Mouse (Mus musculus): ENCODE data around the gene Foxs1. TPM values are rescaled to one million over a fixed set of nuclear protein-coding genes. Genes with fewer than 3 reads are reported as not detected.
A peak's percentile ranks its signal among the peaks of the same experiment; 100 is the strongest.

Gene Foxs1
- total RNA-seq, 1 experiment from 2014 or later = not detected

DNA sequence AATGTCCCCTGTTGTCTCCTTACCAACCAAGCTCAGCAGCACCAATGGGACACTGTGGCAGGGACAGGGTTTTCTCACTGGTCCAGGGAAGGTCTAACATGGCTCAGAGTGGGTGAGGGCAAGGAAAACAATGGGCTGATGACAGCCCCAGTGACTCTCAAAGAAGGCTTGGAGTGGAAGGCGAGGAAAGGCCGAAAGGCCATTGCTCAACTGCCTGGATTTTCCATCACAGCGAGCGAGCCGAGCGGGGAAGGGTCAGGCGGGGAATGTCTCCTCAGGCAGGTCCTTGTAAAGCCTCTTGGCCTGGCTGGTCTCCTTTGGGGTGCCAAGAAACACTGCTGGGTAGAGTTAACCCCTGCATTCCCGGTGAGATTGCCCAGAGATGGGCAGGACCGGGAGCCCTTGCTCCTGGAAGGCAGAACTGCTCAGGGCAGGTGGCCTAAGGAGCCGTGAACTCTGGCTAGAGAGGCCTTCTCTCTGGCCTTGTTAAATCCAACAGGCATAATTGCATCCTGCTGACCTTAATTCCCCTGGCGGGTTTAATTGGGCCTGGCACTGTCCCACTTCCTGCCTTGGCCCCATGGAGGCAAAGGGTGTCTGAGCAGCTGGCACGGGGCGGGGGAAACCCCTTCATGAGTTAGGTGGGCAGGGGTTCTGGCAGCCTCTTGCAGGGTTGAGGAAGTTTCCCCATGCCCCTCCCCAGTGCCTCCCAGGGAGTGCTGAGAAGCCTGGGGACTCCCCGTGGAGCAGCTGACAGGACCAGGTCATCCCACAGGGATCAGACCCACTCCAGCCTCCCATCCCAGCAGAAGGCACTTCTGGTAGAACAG, 25.7 kb downstream of the Foxs1 start:
- no peak for ATAC-seq (replicated peaks; ENCODE audit: insufficient number of reproducible peaks, low FRiP score, low TSS enrichment, poor library complexity, severe bottlenecking)

DNA sequence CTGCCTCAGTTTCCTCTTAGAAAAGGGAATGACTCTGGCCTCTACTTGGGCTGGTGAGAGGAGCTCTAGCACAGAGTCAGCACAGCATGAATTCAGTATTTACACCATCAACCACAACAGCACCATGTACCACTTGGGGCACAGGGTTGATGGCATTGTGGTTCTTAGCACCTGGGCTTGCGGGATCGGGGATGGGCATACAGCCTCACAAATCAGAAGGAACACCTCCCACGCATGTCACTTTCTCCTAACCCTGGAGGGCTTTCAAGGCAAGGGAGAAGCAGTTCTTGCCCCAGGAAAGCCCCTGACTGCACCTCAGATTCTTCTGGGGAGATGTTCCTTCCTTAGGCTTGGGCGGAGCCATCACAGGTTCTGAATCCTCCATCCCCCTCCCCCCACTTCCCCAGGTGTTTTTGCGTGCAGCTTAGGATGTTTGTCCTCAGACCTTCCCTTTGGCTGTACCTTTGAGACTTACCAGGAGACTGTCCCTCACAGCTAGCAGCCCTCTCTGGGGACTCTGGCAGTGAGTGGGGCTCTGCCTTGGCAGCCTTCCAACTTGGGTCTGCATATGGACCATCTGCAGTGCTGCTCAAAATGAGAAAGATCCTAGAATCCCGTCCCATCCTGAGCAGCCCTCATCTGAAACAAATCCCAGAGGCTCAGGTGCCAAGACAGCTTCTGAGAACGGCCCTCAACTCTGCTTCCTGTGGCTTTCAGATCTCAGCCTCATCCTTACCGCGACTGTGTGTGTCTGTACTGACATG, 26.6 kb downstream of the Foxs1 start:
- ATAC-seq (replicated peaks; ENCODE audit: insufficient number of reproducible peaks, low FRiP score, low TSS enrichment, poor library complexity, severe bottlenecking) = no peak

DNA sequence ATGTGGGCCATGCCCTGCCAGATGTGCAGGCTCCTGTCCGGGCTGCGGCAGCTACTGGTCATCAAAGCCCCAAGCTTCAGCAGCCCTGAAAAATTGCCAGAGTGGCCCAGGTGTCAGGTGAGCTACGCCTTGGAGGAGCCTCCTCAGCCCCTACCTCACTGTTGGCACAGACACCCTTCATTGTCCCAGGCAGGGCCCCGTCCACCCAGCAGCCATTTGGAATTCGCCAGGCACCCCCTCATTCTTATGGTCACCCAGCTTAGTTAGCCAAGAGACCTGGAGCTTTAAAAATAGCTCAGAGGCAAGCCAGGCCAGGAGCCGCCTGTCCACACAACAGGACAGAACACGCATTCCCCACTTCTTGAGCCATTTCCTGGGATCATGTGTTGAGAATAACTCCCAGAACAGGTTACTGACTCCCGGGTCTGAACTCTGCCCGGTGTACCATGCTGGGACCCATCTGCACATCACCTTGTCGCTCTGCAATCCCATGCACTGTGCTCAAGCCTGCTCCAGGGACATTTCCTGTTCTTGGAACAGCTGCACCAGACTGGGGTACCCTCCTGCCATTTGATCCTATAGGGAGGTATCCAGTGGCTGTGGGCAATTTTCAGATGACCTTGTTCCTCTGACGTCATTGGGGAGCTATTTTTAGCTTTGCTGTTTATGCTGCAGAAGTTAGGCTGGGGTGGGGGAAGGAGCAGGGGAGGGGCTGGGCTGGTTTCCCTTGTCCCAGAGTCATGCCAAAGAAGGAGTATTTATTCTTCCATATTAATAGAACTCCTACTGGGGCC, 27.8 kb downstream of the Foxs1 start:
- ATAC-seq (replicated peaks; ENCODE audit: insufficient number of reproducible peaks, low FRiP score, low TSS enrichment, poor library complexity, severe bottlenecking) = no peak

DNA sequence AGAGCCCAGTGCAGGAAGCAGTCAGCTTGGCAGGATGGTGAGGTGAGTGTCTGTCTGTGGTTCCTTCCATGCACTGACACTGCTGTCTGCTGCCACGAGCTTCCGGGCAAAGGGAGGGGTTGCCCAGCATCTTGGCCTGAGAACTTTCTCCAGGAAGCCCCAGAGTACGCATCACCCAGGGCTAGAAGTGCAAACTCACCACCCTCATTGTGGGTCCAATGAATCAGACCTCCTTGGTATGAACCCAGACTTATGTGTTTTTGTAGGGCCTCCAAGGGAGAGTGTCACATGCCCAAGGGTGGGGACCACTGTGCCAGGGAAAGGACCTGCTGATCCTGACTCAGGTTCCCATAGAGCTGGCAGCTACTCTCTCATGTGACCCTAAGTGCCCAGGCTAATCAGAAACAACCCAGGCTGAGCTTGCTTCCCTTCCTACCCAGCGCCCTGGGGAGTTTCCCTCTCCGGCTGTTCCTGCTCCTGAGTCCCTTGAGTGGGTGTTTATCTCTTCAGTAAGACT, 28.8 kb downstream of the Foxs1 start:
- peak; percentile 42 for ATAC-seq (replicated peaks; ENCODE audit: insufficient number of reproducible peaks, low FRiP score, low TSS enrichment, poor library complexity, severe bottlenecking)

DNA sequence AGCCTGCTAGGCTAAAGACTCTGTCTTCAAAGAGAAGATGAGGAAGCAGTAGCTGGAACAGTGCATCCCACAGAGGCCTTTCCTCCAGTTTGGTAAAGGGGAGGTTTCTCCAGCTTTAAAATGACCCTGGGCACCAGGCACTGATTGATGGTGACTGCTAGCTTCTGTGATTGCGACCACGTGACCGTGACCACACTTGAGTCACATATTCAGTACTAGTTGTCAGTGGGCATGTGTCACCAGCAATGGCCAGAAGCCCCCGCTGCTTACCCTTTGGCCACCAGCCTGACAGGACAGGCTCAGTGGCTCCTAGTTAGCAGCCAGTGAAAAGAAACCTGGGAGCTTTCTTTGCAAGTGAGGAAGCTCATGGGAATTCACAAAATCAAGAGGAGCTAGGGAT, 29.4 kb downstream of the Foxs1 start:
- no peak for ATAC-seq (replicated peaks; ENCODE audit: insufficient number of reproducible peaks, low FRiP score, low TSS enrichment, poor library complexity, severe bottlenecking)

DNA sequence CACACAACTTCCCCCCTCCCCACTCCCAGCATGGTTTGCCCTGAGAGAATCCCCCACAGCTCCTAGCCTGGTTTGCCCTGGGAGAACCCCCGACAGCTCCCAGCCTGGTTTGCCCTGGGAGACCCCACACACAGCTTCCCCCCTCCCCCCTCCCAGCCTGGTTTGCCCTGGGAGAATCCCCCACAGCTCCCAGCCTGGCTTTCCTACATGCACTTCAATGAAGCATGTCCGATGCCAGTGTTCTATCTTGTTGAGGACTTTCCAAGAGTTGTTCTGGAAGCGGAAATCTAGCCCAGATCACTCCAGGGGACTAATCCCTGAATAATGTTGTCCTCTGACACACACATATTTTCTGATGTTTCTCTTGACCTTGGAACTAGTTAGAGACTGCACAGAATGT, 30.4 kb downstream of the Foxs1 start:
- no peak for ATAC-seq (replicated peaks; ENCODE audit: insufficient number of reproducible peaks, low FRiP score, low TSS enrichment, poor library complexity, severe bottlenecking)

DNA sequence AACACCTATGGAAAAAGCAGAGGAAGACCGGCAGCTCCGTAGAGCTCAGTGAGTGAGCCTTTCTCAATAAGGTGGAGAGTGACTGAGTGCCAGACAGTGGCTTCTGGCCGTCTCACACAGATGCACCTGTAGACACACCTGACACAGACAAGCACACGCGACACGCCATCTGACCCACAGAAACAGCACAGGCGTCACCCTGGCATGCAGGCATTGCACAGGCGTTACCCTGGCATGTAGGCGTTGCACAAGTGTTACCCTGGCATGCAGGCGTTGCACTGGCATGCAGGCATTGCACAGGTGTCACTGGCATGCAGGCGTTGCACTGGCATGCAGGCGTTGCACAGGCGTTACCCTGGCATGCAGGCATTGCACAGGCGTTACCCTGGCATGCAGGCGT, 31.7 kb downstream of the Foxs1 start:
- ATAC-seq (replicated peaks; ENCODE audit: insufficient number of reproducible peaks, low FRiP score, low TSS enrichment, poor library complexity, severe bottlenecking) = no peak

DNA sequence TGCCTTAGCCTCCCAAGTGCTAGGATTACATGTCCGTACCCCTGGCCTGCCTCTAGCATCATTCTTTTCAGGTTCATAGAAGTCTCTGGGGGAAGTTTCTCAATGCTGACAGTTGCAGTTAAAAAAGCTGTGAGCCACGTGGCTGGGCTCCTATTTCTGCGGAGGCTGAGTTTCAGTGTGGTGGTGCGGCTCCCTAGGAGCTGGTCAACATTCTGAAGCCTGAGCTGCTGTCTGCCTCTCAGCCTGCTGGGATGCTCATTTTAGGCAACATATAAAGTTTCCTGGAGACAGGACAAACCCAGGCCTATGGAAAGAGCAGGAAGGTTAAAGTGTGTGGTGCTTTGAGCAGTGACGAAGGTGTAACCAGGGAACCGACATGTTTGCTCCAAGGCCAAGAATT, 34.0 kb downstream of the Foxs1 start:
- no peak for ATAC-seq (replicated peaks; ENCODE audit: insufficient number of reproducible peaks, low FRiP score, low TSS enrichment, poor library complexity, severe bottlenecking)

DNA sequence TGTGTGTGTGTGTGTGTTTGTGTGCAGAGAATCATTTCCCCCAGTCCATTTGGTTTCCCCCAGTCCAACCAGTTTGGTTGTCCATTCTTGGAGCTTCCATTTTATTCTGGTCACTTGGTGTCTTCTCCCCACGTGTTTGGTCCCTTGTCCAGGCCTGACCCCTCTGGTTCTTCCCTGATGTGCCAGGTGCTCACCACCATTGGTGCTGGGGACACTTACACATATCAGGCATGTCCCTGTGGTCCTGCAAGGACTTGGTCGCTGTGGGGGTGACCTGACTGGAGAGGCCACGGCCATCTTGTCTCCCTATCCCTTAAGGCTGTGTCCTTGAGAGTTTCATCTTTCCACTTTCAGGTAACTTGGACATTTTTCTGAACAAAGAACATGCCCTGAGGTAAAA, 36.1 kb downstream of the Foxs1 start:
- ATAC-seq (replicated peaks; ENCODE audit: insufficient number of reproducible peaks, low FRiP score, low TSS enrichment, poor library complexity, severe bottlenecking) = no peak

DNA sequence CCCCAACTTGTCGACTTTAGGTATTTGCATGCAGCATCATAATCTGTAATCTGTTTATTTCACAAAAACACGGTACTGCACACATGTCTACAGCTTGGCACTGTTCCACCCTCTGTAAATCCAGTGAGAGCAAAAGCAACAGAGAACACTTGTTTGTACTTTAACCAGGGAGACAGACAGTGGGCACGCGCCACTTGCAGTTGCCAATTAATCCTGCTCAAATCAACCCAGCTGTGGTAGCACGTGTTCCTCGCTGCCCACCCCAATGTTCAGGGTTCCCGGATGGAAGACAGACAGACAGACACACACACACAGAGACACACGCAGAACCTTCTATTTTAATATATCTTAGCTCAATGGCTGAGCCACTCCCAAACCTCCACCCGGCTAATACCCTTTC, 37.2 kb downstream of the Foxs1 start:
- no peak for ATAC-seq (replicated peaks; ENCODE audit: insufficient number of reproducible peaks, low FRiP score, low TSS enrichment, poor library complexity, severe bottlenecking)

DNA sequence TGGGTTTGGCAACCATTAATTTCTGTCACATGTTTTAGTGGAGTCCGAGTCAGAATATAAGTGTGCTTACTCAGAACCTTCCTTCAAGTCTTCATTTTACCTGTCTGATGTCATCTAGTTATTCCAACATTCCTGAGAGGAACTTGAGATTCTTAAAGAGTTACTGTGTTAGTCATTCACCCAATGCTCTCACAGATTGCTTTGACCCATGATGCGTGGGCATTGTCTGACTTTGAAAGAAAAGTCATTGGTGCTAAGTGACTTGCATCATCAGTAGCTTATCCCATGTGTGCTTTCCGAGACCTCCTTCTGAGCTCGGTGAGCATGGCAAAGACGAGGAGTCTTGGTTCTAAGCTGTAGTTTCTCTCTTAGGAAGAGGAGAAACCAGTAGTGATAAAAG, 44.2 kb downstream of the Foxs1 start:
- ATAC-seq (replicated peaks; ENCODE audit: insufficient number of reproducible peaks, low FRiP score, low TSS enrichment, poor library complexity, severe bottlenecking) = no peak

DNA sequence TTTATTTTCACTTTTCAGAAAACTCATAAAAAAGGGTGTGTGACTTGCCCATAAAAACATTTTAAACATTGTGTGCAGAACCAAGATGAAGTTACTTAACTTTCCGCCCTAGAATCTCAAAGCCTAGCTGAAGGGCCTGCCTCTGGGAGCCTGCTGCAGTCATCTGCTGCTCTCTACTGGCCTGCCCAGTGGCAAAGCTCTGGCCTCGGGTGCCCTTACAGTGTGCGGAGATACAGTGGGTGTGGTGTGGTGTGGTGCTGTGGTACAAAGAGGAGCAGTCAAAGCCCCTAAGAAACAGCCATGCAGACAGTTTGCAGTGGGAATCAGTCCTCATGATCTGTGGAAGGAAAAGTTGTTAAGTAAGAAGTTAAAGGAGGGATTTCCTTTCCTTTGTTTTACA, 45.8 kb downstream of the Foxs1 start:
- no peak for ATAC-seq (replicated peaks; ENCODE audit: insufficient number of reproducible peaks, low FRiP score, low TSS enrichment, poor library complexity, severe bottlenecking)

DNA sequence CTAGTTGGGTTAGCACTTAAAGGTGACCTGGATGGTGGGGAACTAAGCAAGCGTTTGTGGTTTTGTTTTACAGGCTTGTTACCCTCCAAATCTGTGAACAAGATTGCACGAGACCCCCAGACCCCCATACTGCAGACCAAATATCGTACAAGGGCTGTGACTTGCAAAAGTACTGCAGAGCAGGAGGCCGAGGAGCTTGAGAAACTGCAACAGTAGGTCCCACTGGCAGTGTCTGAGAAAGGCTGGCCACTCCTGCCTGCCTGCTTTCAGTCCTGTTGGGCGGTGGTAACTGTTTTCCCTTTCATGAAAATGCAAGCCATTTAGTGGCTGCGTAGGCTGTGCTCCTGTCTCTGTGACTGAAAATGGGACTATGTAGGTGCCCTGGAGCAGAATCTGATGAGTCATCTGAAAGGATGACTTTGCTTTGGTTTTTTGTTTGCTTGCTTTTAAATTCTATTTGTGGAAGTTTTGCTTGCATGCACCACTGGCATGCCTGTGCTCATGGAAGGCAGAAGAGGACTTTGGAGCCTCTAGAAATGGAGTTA, 48.8 kb downstream of the Foxs1 start:
- ATAC-seq (replicated peaks; ENCODE audit: insufficient number of reproducible peaks, low FRiP score, low TSS enrichment, poor library complexity, severe bottlenecking) = no peak

Other genes starting within 250 kb of the Foxs1 start
- 10.0 to 12.9 TPM (median 10.6 TPM) in 3 replicates for gene Mcts2, start 246.2 kb downstream of the Foxs1 start, total RNA-seq (2017)
- 3.7 to 18.6 TPM (median 15.7 TPM) in 3 replicates for gene Id1, start 197.0 kb downstream of the Foxs1 start, total RNA-seq (2017)
- not detected in 3 replicates for gene Cox4i2, start 179.0 kb downstream of the Foxs1 start, total RNA-seq (2017)
- 11.8 to 39.0 TPM (median 21.7 TPM) in 3 replicates for gene Bcl2l1, start 101.5 kb downstream of the Foxs1 start, total RNA-seq (2017)
- gene Tpx2, start 85.2 kb downstream of the Foxs1 start, total RNA-seq (2017) = 1.1 to 2.7 TPM (median 1.6 TPM) in 3 replicates
- gene Mylk2, start 21.9 kb downstream of the Foxs1 start, total RNA-seq (2017) = not detected in 3 replicates
- not detected in 3 replicates for gene Dusp15, start 18.5 kb upstream of the Foxs1 start, total RNA-seq (2017)
- gene Ttll9, start 29.3 kb upstream of the Foxs1 start, total RNA-seq (2017) = not detected in 3 replicates
- 38.7 to 88.5 TPM (median 51.6 TPM) in 3 replicates for gene Pdrg1, start 82.2 kb upstream of the Foxs1 start, total RNA-seq (2017)
- not detected in 3 replicates for gene Xkr7, start 98.6 kb upstream of the Foxs1 start, total RNA-seq (2017)
- gene Ccm2l, start 132.7 kb upstream of the Foxs1 start, total RNA-seq (2017) = not detected in 3 replicates
- 404 to 550 TPM (median 548 TPM) in 3 replicates for gene Hck, start 175.3 kb upstream of the Foxs1 start, total RNA-seq (2017)
- gene Tm9sf4, start 228.1 kb upstream of the Foxs1 start, total RNA-seq (2017) = 97.2 to 110 TPM (median 108 TPM) in 3 replicates

Data from monocyte, adult 5-6 weeks (primary cell).